Mouse (Mus musculus) bone marrow macrophage, adult 2 months (primary cell): ENCODE results near the gene Nptn. TPM values are rescaled to one million over a fixed set of nuclear protein-coding genes. Genes with fewer than 3 reads are reported as not detected.

Experiments used
- H3K27ac ChIP-seq: 2 replicates; pipeline ENCODE4 v1.5.1; 2012; ENCODE audit warnings: low read depth, low read length; ENCODE audit not compliant: insufficient read depth
- H3K4me1 ChIP-seq: 2 replicates; pipeline ENCODE4 v1.6.1; 2012; ENCODE audit warnings: low read length; ENCODE audit not compliant: control insufficient read depth, insufficient read depth
- H3K4me3 ChIP-seq: 2 replicates; pipeline ENCODE4 v1.5.1; 2012; ENCODE audit warnings: mild to moderate bottlenecking, low read length, moderate library complexity; ENCODE audit not compliant: insufficient read depth
- CTCF ChIP-seq: IDR thresholded peaks from 2 replicates; pipeline ENCODE4 v1.5.1; 2012; ENCODE audit warnings: low read depth, mild to moderate bottlenecking, low read length, moderate library complexity
- POLR2A ChIP-seq: IDR thresholded peaks from 2 replicates; pipeline ENCODE4 v1.6.1; 2012; ENCODE audit warnings: mild to moderate bottlenecking, low read depth, low read length, borderline replicate concordance
- polyA plus RNA-seq: library from polyadenylated mRNA; stranded (reverse); fragments of >200 nt; gene quantifications from 2 replicates; pipeline ENCODE4 v1.2.4, GENCODE M21; 2012; ENCODE audit not compliant: missing spikeins, insufficient read depth, insufficient read length

Nptn gene
- 570 and 586 TPM in 2 replicates for polyA plus RNA-seq

- Histone ChIP-seq H3K4me1 (peaks cover 23% of the 10 kb centered on the region), H3K27ac (peak within 1 kb of the TSS; percentile 89), H3K4me3 (peak within 1 kb of the TSS; percentile 86)
- peak; percentile 68; the same call in 1 of the 2 replicates for TF ChIP-seq POLR2A
- no peak for TF ChIP-seq CTCF
Measured at GRCm38 (mm10) chr9:58581958-58582540, at the start of gene Nptn. Gene Nptn (plus strand): TSS chr9:58582240.

DNA sequence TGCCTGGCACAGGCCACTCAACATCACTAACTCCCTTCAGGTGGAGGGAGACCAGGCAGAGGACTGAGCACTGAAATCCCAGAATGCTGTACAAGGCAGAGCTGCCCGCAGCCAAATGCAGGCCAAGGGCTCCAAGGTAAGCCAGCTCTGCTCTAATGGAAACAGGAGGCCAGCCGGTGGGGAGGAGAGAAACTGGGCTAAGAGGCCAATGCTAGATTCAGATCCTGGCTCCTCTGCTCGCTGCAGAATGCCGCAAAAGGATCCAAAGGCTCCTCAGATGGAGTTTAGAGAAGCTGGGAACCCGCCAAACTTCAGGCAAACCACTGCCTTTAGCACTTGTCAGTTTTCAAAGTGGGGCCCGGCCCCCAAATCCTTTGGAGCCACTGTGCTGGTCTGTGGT is 48.7 kb upstream of the Nptn start:
- peaks cover 28% of the 10 kb centered on the region for H3K4me1 ChIP-seq
- H3K4me3 ChIP-seq = no peak overlapping the region
- TF ChIP-seq CTCF = no peak
- TF ChIP-seq POLR2A = no peak
- no peak overlapping the region for H3K27ac ChIP-seq

GRCm38 (mm10) chr9:58534766-58535165 is 47.3 kb upstream of the Nptn start:
- Histone ChIP-seq H3K27ac (no peak overlapping the region), H3K4me3 (no peak overlapping the region), H3K4me1 (peaks cover 32% of the 10 kb centered on the region)
- TF ChIP-seq CTCF (no peak), POLR2A (no peak)

GRCm38 (mm10) chr9:58535447-58536134 is 46.4 kb upstream of the Nptn start:
- no peak for TF ChIP-seq POLR2A
- TF ChIP-seq CTCF = peak; percentile 38; the same call in 1 of the 2 replicates
- Histone ChIP-seq H3K4me1 (peaks cover 33% of the 10 kb centered on the region), H3K27ac (no peak overlapping the region), H3K4me3 (no peak overlapping the region)

DNA sequence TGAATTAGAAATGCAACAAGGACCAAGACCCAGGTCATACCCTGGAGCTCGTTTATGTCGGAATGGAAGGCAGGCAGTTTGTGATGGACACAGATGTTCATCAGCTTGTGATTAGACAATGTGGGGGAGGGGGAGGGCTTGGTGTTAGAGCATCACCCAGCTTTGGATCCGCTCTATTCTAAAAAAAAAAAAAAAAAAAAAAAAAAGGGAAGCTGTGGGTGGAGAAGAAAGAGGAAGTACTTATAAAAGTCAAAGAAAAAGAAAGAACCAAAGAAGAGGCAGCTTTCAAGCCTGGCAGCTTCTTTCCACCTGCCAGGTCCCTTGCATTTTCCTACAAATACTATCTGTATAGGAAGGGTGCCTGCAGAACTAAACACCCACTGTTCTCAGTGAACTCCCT is 44.3 kb upstream of the Nptn start:
- peak overlapping the region; percentile 63 for H3K27ac ChIP-seq
- H3K4me1 ChIP-seq = peaks cover 51% of the 10 kb centered on the region
- TF ChIP-seq CTCF (no peak), POLR2A (no peak)
- H3K4me3 ChIP-seq = no peak overlapping the region

DNA sequence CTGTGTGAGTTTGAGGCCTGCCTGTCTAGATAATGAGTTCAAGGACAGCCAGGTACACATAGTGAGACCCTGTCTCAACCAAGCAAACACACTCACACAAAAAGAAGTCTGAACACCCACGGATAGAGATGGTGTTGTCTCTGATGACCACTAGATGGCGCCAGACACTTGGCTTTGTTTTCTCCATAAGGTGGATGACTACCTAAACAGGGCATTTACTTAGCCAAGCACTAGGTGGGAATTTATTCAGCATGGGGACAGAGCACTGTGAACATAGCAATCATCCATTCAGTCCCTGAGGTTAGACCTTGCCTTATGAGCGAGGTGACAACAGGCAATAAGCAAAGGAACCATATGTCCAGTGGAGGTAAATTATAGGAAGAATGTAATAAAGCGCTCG is 42.2 kb upstream of the Nptn start:
- Histone ChIP-seq H3K27ac (no peak overlapping the region), H3K4me1 (peaks cover 58% of the 10 kb centered on the region), H3K4me3 (no peak overlapping the region)
- no peak for TF ChIP-seq POLR2A
- TF ChIP-seq CTCF = no peak

DNA sequence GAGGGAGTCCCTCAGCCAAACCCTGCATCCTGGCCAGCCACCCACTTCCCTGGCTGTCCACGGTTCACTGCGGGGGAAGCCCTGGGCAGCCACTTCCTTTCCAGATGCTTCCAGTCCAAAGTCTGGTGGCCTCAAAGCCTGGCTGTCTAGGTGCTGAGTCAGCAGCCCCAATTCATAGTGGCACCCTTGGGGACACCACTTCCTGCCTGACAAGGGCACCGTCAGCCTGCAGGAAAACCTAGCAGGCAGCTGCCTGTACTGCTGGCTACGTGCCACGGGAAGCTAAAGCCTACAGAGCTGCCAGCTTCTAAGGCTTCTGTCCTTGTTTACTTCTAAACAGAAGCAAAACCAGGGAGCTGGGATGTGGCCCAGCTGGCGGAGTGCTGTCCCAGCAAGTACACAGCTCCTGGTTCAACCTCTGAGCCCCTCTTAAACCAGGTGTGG is 40.1 kb upstream of the Nptn start:
- peak overlapping the region; percentile 71 for H3K27ac ChIP-seq
- TF ChIP-seq CTCF = no peak
- TF ChIP-seq POLR2A = no peak
- H3K4me1 ChIP-seq = peaks cover 59% of the 10 kb centered on the region
- H3K4me3 ChIP-seq = no peak overlapping the region

DNA sequence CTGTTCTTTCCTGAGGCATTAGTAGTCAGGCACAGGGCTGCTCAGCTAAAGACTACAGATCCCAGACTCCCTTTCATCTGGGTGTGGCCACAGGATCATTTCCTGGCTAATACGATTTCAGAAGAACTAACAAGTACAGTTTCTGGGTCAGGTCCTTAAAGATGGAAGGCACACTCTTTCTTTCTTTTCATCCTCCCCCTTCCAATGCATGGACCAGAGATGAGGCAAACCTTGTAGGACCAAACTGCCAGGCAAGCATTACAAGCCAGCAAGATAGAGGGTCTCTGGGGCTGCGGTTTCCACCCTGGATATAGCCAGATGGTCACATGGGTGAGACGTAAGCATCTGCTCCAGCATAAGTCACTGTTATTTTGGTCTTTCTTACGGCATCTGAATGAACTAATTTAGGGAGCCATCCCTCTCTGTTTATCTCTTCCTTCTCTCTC is 37.1 kb upstream of the Nptn start:
- Histone ChIP-seq H3K27ac (peak overlapping the region; percentile 80), H3K4me1 (peaks cover 70% of the 10 kb centered on the region), H3K4me3 (peak overlapping the region; percentile 54)
- no peak for TF ChIP-seq POLR2A

- peaks cover 73% of the 10 kb centered on the region for H3K4me1 ChIP-seq
- peak overlapping the region; percentile 80 for H3K27ac ChIP-seq
- peak overlapping the region; percentile 54 for H3K4me3 ChIP-seq
- TF ChIP-seq CTCF (no peak), POLR2A (no peak)
Measured at GRCm38 (mm10) chr9:58545428-58545827, 36.6 kb upstream of the Nptn start.
